Mouse (Mus musculus) embryonic facial prominence, embryonic 10.5 days (tissue): Measurements from ENCODE around the gene Fhod1. TPM values are rescaled to one million over a fixed set of nuclear protein-coding genes. Genes with fewer than 3 reads are reported as not detected.
A peak's percentile ranks its signal among the peaks of the same experiment; 100 is the strongest.

Source experiments
- DNase-seq: peaks from one replicate; pipeline ENCODE4 v3.0.0-alpha.2; 2017; ENCODE audit warnings: low spot score
- H3K27ac ChIP-seq: fragments of 300-500 bp; sonication (generic); replicated peaks from 2 replicates; pipeline ENCODE4 v1.5.1; 2016; ENCODE audit warnings: mild to moderate bottlenecking
- H3K27me3 ChIP-seq: fragments of 300-500 bp; sonication (generic); replicated peaks from 2 replicates; pipeline ENCODE4 v1.6.1; 2016; ENCODE audit warnings: low read depth, mild to moderate bottlenecking; ENCODE audit not compliant: poor library complexity, severe bottlenecking
- H3K36me3 ChIP-seq: fragments of 300-500 bp; sonication (generic); replicated peaks from 2 replicates; pipeline ENCODE4 v1.6.1; 2016; ENCODE audit warnings: mild to moderate bottlenecking, moderate library complexity
- H3K4me1 ChIP-seq: fragments of 300-500 bp; sonication (generic); 2 replicates; pipeline ENCODE4 v1.6.1; 2016
- H3K4me3 ChIP-seq: fragments of 300-500 bp; sonication (generic); 2 replicates; pipeline ENCODE4 v1.5.1; 2016; ENCODE audit warnings: mild to moderate bottlenecking, moderate library complexity
- H3K9me3 ChIP-seq: fragments of 300-500 bp; sonication (generic); 2 replicates; pipeline ENCODE4 v1.6.1; 2016; ENCODE audit warnings: mild to moderate bottlenecking
- WGBS: fragments of 180-500 bp; shearing (Covaris S2); methylation state at CpG from one replicate; pipeline ENCODE4 v1.1.7; 2016; 5-methylcytosine and 5-hydroxymethylcytosine counted together
- polyA plus RNA-seq: library from polyadenylated mRNA; unstranded; fragments of >200 nt; fragmentation: Nextera tagmentation; extraction: Ambion mirVana; gene quantifications from 2 replicates; pipeline ENCODE4 v1.2.1, GENCODE M21; 2016

The Fhod1 gene
- polyA plus RNA-seq, 1 experiment from 2014 or later: 3.3 TPM

- peak; percentile 76 for DNase-seq
- peak overlapping the region; percentile 70 for H3K4me3 ChIP-seq
- peaks cover 65% of the 10 kb centered on the region for H3K4me1 ChIP-seq
- peaks cover 18% of the 10 kb centered on the region; the same call in 1 of the 2 replicates for H3K27me3 ChIP-seq
- peak overlapping the region; percentile 86 for H3K27ac ChIP-seq
- 0 out of 2 replicates have a peak, but pooled peaks cover 2% of the 10 kb centered on the region for H3K36me3 ChIP-seq
- no peaks in the 10 kb centered on the region for H3K9me3 ChIP-seq
- under 1% methylated on average over 34 of the region's 34 CpGs for WGBS
These were observed 934 bp downstream of the Fhod1 start for GRCm38 (mm10) chr8:105346611-105347427.

GRCm38 (mm10) chr8:105345061-105345975, 2.4 kb downstream of the Fhod1 start:
- peaks cover 66% of the 10 kb centered on the region for H3K4me1 ChIP-seq
- no peak for DNase-seq
- 55% methylated on average over 7 of the region's 7 CpGs for WGBS
- H3K27me3 ChIP-seq: peaks cover 10% of the 10 kb centered on the region; the same call in 1 of the 2 replicates
- peak overlapping the region; percentile 70 for H3K4me3 ChIP-seq
- peak overlapping the region; percentile 86 for H3K27ac ChIP-seq
- no peaks in the 10 kb centered on the region for H3K9me3 ChIP-seq
- H3K36me3 ChIP-seq: peaks cover 2% of the 10 kb centered on the region; the same call in 1 of the 2 replicates

GRCm38 (mm10) chr8:105343791-105344574, 3.8 kb downstream of the Fhod1 start:
- H3K4me1 ChIP-seq: peaks cover 59% of the 10 kb centered on the region
- no peak overlapping the region for H3K4me3 ChIP-seq
- no peak for DNase-seq
- no peak overlapping the region for H3K27ac ChIP-seq
- H3K9me3 ChIP-seq: no peaks in the 10 kb centered on the region
- WGBS: 81% methylated on average over 8 of the region's 8 CpGs
- peaks cover 6% of the 10 kb centered on the region; the same call in 1 of the 2 replicates for H3K36me3 ChIP-seq
- H3K27me3 ChIP-seq: no peaks in the 10 kb centered on the region

GRCm38 (mm10) chr8:105342768-105343167, 5.0 kb downstream of the Fhod1 start:
- WGBS: 77% methylated on average over 4 of the region's 4 CpGs
- DNase-seq: no peak
- no peaks in the 10 kb centered on the region for H3K27me3 ChIP-seq
- H3K4me1 ChIP-seq: peaks cover 52% of the 10 kb centered on the region
- no peak overlapping the region for H3K4me3 ChIP-seq
- H3K27ac ChIP-seq: no peak overlapping the region
- no peaks in the 10 kb centered on the region for H3K9me3 ChIP-seq
- H3K36me3 ChIP-seq: peaks cover 18% of the 10 kb centered on the region

- H3K4me1 ChIP-seq: peaks cover 40% of the 10 kb centered on the region
- H3K4me3 ChIP-seq: no peak overlapping the region
- H3K27me3 ChIP-seq: 0 out of 2 replicates have a peak, but pooled peaks cover 3% of the 10 kb centered on the region
- DNase-seq: no peak
- 46% methylated on average over 8 of the region's 8 CpGs for WGBS
- H3K36me3 ChIP-seq: peaks cover 31% of the 10 kb centered on the region
- H3K9me3 ChIP-seq: no peaks in the 10 kb centered on the region
- H3K27ac ChIP-seq: no peak overlapping the region
These were observed 6.4 kb downstream of the Fhod1 start for GRCm38 (mm10) chr8:105341399-105341798.

- Histone ChIP-seq H3K4me1 (peaks cover 27% of the 10 kb centered on the region), H3K27ac (no peak overlapping the region), H3K36me3 (peaks cover 45% of the 10 kb centered on the region), H3K9me3 (no peaks in the 10 kb centered on the region), H3K27me3 (0 out of 2 replicates have a peak, but pooled peaks cover 3% of the 10 kb centered on the region), H3K4me3 (no peak overlapping the region)
- WGBS: 81% methylated on average over 6 of the region's 6 CpGs
- DNase-seq: no peak
These were observed 7.7 kb downstream of the Fhod1 start for GRCm38 (mm10) chr8:105339886-105340635.

- WGBS: 54% methylated on average over 4 of the region's 4 CpGs
- no peak overlapping the region; the same call in 1 of the 2 replicates for H3K27ac ChIP-seq
- peaks cover 18% of the 10 kb centered on the region for H3K4me1 ChIP-seq
- no peak for DNase-seq
- H3K36me3 ChIP-seq: peaks cover 55% of the 10 kb centered on the region
- 0 out of 2 replicates have a peak, but pooled peaks cover 3% of the 10 kb centered on the region for H3K27me3 ChIP-seq
- H3K9me3 ChIP-seq: no peaks in the 10 kb centered on the region
- H3K4me3 ChIP-seq: no peak overlapping the region
These were observed 8.8 kb downstream of the Fhod1 start for GRCm38 (mm10) chr8:105338992-105339391.

GRCm38 (mm10) chr8:105336373-105337130, 11.2 kb downstream of the Fhod1 start:
- Histone ChIP-seq H3K36me3 (peaks cover 77% of the 10 kb centered on the region), H3K27ac (no peak overlapping the region), H3K27me3 (0 out of 2 replicates have a peak, but pooled peaks cover 3% of the 10 kb centered on the region), H3K4me3 (no peak overlapping the region), H3K4me1 (peaks cover 17% of the 10 kb centered on the region), H3K9me3 (no peaks in the 10 kb centered on the region)
- no peak for DNase-seq
- WGBS: 50% methylated on average over 32 of the region's 32 CpGs

- DNase-seq: no peak
- H3K4me1 ChIP-seq: peaks cover under 1% of the 10 kb centered on the region
- H3K9me3 ChIP-seq: no peaks in the 10 kb centered on the region
- H3K36me3 ChIP-seq: peaks cover 98% of the 10 kb centered on the region
- 73% methylated on average over 2 of the region's 2 CpGs for WGBS
- 0 out of 2 replicates have a peak, but pooled peaks cover 3% of the 10 kb centered on the region for H3K27me3 ChIP-seq
- no peak overlapping the region for H3K27ac ChIP-seq
- H3K4me3 ChIP-seq: no peak overlapping the region
These were observed 15.2 kb downstream of the Fhod1 start for GRCm38 (mm10) chr8:105332523-105332922.

GRCm38 (mm10) chr8:105331931-105332330, 15.8 kb downstream of the Fhod1 start:
- Histone ChIP-seq H3K4me3 (no peak overlapping the region), H3K27me3 (no peaks in the 10 kb centered on the region), H3K4me1 (peaks cover 7% of the 10 kb centered on the region), H3K9me3 (no peaks in the 10 kb centered on the region), H3K36me3 (peaks cover 95% of the 10 kb centered on the region), H3K27ac (no peak overlapping the region)
- WGBS: 93% methylated on average over 9 of the region's 9 CpGs
- DNase-seq: no peak

- Histone ChIP-seq H3K36me3 (peaks cover 90% of the 10 kb centered on the region), H3K27ac (no peak overlapping the region), H3K4me3 (no peak overlapping the region), H3K9me3 (no peaks in the 10 kb centered on the region), H3K27me3 (no peaks in the 10 kb centered on the region), H3K4me1 (peaks cover 9% of the 10 kb centered on the region)
- 94% methylated on average over 22 of the region's 22 CpGs for WGBS
- no peak for DNase-seq
These were observed 16.3 kb downstream of the Fhod1 start for GRCm38 (mm10) chr8:105331469-105331868.
